Mouse (Mus musculus) heart, adult 2 months (tissue): Measurements from ENCODE around the gene Tmem110.

Experiments used
- CTCF ChIP-seq: fragments of 200-600 bp; IDR thresholded peaks from 2 replicates; pipeline ENCODE4 v1.8.1; 2022; ENCODE audit warnings: antibody characterized with exemption, mild to moderate bottlenecking, moderate library complexity
- EP300 ChIP-seq: fragments of 200-500 bp; IDR thresholded peaks from 2 replicates; pipeline ENCODE4 v1.6.1; 2011; ENCODE audit warnings: low read depth, low read length, control low read depth; ENCODE audit not compliant: insufficient read depth
- POLR2A ChIP-seq: fragments of 200-500 bp; IDR thresholded peaks from 2 replicates; pipeline ENCODE4 v1.6.1; 2011; ENCODE audit warnings: mild to moderate bottlenecking, low read depth, low read length, control low read depth; ENCODE audit not compliant: insufficient read depth

DNA sequence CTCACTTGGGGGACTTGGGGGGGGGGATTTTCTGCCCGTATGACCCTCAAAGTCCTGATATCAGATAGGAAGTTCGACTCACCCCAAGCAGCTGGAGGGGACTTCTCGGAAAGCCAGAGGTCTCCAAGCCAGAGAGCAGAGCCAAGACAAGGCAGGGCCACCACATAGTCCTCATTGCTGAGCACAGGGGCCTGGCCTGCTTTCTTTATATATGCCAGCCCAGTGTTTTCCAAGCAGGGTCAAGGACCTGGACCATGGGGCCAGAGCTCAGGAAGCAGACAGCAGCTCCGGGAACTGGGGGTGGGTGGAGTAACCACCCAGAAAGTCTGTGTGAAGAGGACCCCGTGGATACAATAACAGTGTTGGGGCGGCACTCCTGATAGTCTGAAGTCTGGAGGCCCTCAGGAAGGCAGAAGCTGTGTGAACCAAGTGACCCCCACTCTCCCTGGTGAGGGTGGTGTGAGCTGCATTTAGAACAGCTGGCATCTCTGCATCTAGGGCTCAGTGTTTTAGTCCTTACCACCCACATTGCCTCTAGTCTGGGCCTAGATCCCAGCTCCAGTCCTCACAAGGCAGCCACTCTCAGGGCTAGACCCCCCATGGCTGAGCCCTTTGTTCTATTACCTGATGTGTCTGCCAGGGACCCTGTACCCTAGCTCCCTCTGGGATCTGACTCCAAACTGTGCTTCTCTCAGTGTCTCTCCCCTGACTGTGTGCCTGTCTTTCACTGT, 98.2 kb downstream of the Tmem110 start, which contains the start of gene Itih3:
- TF ChIP-seq CTCF (no peak), POLR2A (no peak), EP300 (no peak)
